Mouse (Mus musculus): Measurements from ENCODE around the gene Lrfn3. TPM values are rescaled to one million over a fixed set of nuclear protein-coding genes. Genes with fewer than 3 reads are reported as not detected.

Lrfn3 gene
- polyA plus RNA-seq, 1 experiment: 1.1 TPM

- TF ChIP-seq CTCF (IDR thresholded peaks at IDR 0.05; ENCODE audit: borderline replicate concordance, control insufficient read depth, extremely low read depth, insufficient read depth, low read length, poor library complexity) (peak; percentile 50; the same call in 1 of the 2 replicates), POLR2A (IDR thresholded peaks at IDR 0.05; ENCODE audit: control insufficient read depth, extremely low read depth, insufficient read depth, low read length, poor library complexity) (no peak)
- DNase-seq: peak; percentile 74
- H3K27ac ChIP-seq (ENCODE audit: control insufficient read depth, insufficient read depth, low read length): peak within 1 kb of the TSS; percentile 84
Measured at GRCm38 (mm10) chr7:30321539-30322284, 40.9 kb downstream of the Lrfn3 start, which contains the start of gene E130208F15Rik. TSS of gene E130208F15Rik (plus strand) at chr7:30321740.

GRCm38 (mm10) chr7:30320946-30321345 lies 41.6 kb downstream of the Lrfn3 start:
- H3K36me3 ChIP-seq (ENCODE audit: control insufficient read depth, insufficient read depth, low read length): no peaks in the 10 kb centered on the region
- WGBS: 90% methylated on average over 2 of the region's 2 CpGs
- no peak overlapping the region for H3K4me3 ChIP-seq (ENCODE audit: control insufficient read depth, insufficient read depth, low read length)
- peaks cover 11% of the 10 kb centered on the region for H3K4me1 ChIP-seq (replicated peaks; ENCODE audit: control insufficient read depth, insufficient read depth, low read length)
- H3K27me3 ChIP-seq (ENCODE audit: control insufficient read depth, insufficient read depth, low read length): no peaks in the 10 kb centered on the region
- DNase-seq: no peak
- H3K27ac ChIP-seq (ENCODE audit: control insufficient read depth, insufficient read depth, low read length): no peak overlapping the region
- no peak for TF ChIP-seq CTCF (IDR thresholded peaks at IDR 0.05; ENCODE audit: borderline replicate concordance, control insufficient read depth, extremely low read depth, insufficient read depth, low read length, poor library complexity)
- no peak for TF ChIP-seq POLR2A (IDR thresholded peaks at IDR 0.05; ENCODE audit: control insufficient read depth, extremely low read depth, insufficient read depth, low read length, poor library complexity)

More at GRCm38 (mm10) chr7:30321539-30322284, 40.9 kb downstream of the Lrfn3 start, which contains the start of gene E130208F15Rik:
- Histone ChIP-seq H3K4me3 (ENCODE audit: control insufficient read depth, insufficient read depth, low read length) (peak within 1 kb of the TSS; percentile 63), H3K4me1 (replicated peaks; ENCODE audit: control insufficient read depth, insufficient read depth, low read length) (peaks cover 11% of the 10 kb centered on the region), H3K27me3 (ENCODE audit: control insufficient read depth, insufficient read depth, low read length) (no peaks in the 10 kb centered on the region), H3K36me3 (ENCODE audit: control insufficient read depth, insufficient read depth, low read length) (no peaks in the 10 kb centered on the region)
- under 1% methylated on average over 63 of the region's 63 CpGs for WGBS

- Histone ChIP-seq H3K4me3 (ENCODE audit: control insufficient read depth, insufficient read depth, low read length) (no peak overlapping the region), H3K4me1 (replicated peaks; ENCODE audit: control insufficient read depth, insufficient read depth, low read length) (peaks cover 8% of the 10 kb centered on the region), H3K27ac (ENCODE audit: control insufficient read depth, insufficient read depth, low read length) (no peak overlapping the region), H3K27me3 (ENCODE audit: control insufficient read depth, insufficient read depth, low read length) (no peaks in the 10 kb centered on the region), H3K36me3 (ENCODE audit: control insufficient read depth, insufficient read depth, low read length) (no peaks in the 10 kb centered on the region)
- no peak for DNase-seq
- 98% methylated on average over 3 of the region's 3 CpGs for WGBS
- TF ChIP-seq CTCF (IDR thresholded peaks at IDR 0.05; ENCODE audit: borderline replicate concordance, control insufficient read depth, extremely low read depth, insufficient read depth, low read length, poor library complexity): no peak
- TF ChIP-seq POLR2A (IDR thresholded peaks at IDR 0.05; ENCODE audit: control insufficient read depth, extremely low read depth, insufficient read depth, low read length, poor library complexity): no peak
Measured at GRCm38 (mm10) chr7:30318142-30318541, 44.4 kb downstream of the Lrfn3 start.

GRCm38 (mm10) chr7:30315559-30316529 lies 46.7 kb downstream of the Lrfn3 start:
- no peak for DNase-seq
- no peak for TF ChIP-seq POLR2A (IDR thresholded peaks at IDR 0.05; ENCODE audit: control insufficient read depth, extremely low read depth, insufficient read depth, low read length, poor library complexity)
- no peak for TF ChIP-seq CTCF (IDR thresholded peaks at IDR 0.05; ENCODE audit: borderline replicate concordance, control insufficient read depth, extremely low read depth, insufficient read depth, low read length, poor library complexity)
- H3K27me3 ChIP-seq (ENCODE audit: control insufficient read depth, insufficient read depth, low read length): no peaks in the 10 kb centered on the region
- no peak overlapping the region for H3K27ac ChIP-seq (ENCODE audit: control insufficient read depth, insufficient read depth, low read length)
- 87% methylated on average over 13 of the region's 13 CpGs for WGBS
- no peaks in the 10 kb centered on the region for H3K36me3 ChIP-seq (ENCODE audit: control insufficient read depth, insufficient read depth, low read length)
- no peak overlapping the region for H3K4me3 ChIP-seq (ENCODE audit: control insufficient read depth, insufficient read depth, low read length)
- H3K4me1 ChIP-seq (replicated peaks; ENCODE audit: control insufficient read depth, insufficient read depth, low read length): no peaks in the 10 kb centered on the region

GRCm38 (mm10) chr7:30314721-30315155 lies 47.8 kb downstream of the Lrfn3 start, which contains the start of gene Syne4:
TSS of gene Syne4 (plus strand) at chr7:30314807.
- DNase-seq: no peak
- no peak for TF ChIP-seq CTCF (IDR thresholded peaks at IDR 0.05; ENCODE audit: borderline replicate concordance, control insufficient read depth, extremely low read depth, insufficient read depth, low read length, poor library complexity)
- no peak for TF ChIP-seq POLR2A (IDR thresholded peaks at IDR 0.05; ENCODE audit: control insufficient read depth, extremely low read depth, insufficient read depth, low read length, poor library complexity)
- Histone ChIP-seq H3K27ac (ENCODE audit: control insufficient read depth, insufficient read depth, low read length) (no peak within 1 kb of the TSS), H3K4me1 (replicated peaks; ENCODE audit: control insufficient read depth, insufficient read depth, low read length) (no peaks in the 10 kb centered on the region), H3K36me3 (ENCODE audit: control insufficient read depth, insufficient read depth, low read length) (no peaks in the 10 kb centered on the region), H3K4me3 (ENCODE audit: control insufficient read depth, insufficient read depth, low read length) (no peak within 1 kb of the TSS), H3K27me3 (ENCODE audit: control insufficient read depth, insufficient read depth, low read length) (no peaks in the 10 kb centered on the region)
- 76% methylated on average over 9 of the region's 9 CpGs for WGBS

Data from thymus, adult 2 months (tissue).